12 mouse cellular contexts compared by ENCODE assay signal in the genomic region with DNA sequence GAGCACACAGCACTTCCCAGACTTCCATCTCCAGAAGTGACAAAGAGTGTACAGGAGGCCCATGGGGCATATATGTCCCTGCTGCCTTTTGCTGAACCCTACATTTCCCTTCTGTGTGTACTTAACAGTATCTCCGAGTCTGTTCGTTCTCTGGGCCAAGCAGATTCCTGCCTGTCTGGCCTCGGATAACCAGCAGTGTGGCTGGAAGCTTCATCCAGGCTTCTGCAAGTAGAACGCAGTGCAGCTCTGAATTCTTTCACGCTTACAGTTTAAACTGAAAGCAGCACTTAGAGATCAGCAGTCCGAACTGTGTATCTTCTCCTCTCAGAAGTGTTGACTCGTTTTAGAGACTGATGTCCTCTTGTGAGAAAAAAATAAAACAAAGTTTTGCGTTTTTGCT. TPM values are rescaled to one million over a fixed set of nuclear protein-coding genes. Genes with fewer than 3 reads are reported as not detected.
DNase-seq lines count a peak whose midpoint lies in the region; ATAC-seq and TF ChIP-seq lines count a peak whose summit lies in the region.
"Had no signal": no experiment of that assay in that cellular context is flagged by ENCODE, and none has a peak within 500 bp of the region (broad histone marks: within the 10 kb centered on the region; RNA-seq: fewer than 3 reads in every experiment).

No protein-coding gene starts in this region.

- H3K4me1 ChIP-seq in heart, embryonic 15.5 days (replicated peaks), result no peaks in the 10 kb centered on the region; the same call in 1 of the 2 replicates
- no peaks in the 10 kb centered on the region for H3K4me1 ChIP-seq in lung, postnatal 0 days (ENCODE audit: insufficient read depth, low read depth, low read length)
- no peaks in the 10 kb centered on the region for H3K4me1 ChIP-seq in midbrain, embryonic 11.5 days (ENCODE audit: control insufficient read depth, insufficient read depth, low read length)
- H3K4me1 ChIP-seq: forebrain, embryonic 12.5 days had no signal

- 11% methylated on average over 8 of the region's 8 CpGs for WGBS in heart, embryonic 15.5 days
- 22% methylated on average over 8 of the region's 8 CpGs for WGBS in lung, postnatal 0 days
- 62% methylated on average over 8 of the region's 8 CpGs for WGBS in midbrain, embryonic 11.5 days

- TF ChIP-seq CTCF in lung, postnatal 0 days (IDR thresholded peaks at IDR 0.05), result no peak

- no peak for TF ChIP-seq EP300 in lung, postnatal 0 days (IDR thresholded peaks at IDR 0.05)

- H3K36me3 ChIP-seq in heart, embryonic 15.5 days, result no peaks in the 10 kb centered on the region
- H3K36me3 ChIP-seq in lung, postnatal 0 days (ENCODE audit: insufficient read depth, low read length), result no peaks in the 10 kb centered on the region
- H3K36me3 ChIP-seq in midbrain, embryonic 11.5 days (ENCODE audit: control insufficient read depth, insufficient read depth, low read length), result no peaks in the 10 kb centered on the region
- H3K36me3 ChIP-seq: forebrain, embryonic 12.5 days; midbrain, embryonic 12.5 days had no signal

- H3K9ac ChIP-seq in heart, embryonic 15.5 days, result 0 out of 2 replicates have a peak overlapping the region, but pooled peaks have one; percentile 6
- H3K9ac ChIP-seq in lung, postnatal 0 days (replicated peaks; ENCODE audit: low read depth), result no peak overlapping the region
- no peak overlapping the region for H3K9ac ChIP-seq in midbrain, embryonic 11.5 days (ENCODE audit: low read length)
- H3K9ac ChIP-seq: forebrain, embryonic 12.5 days; midbrain, embryonic 12.5 days had no signal

- H3K4me2 ChIP-seq in heart, embryonic 15.5 days, result peak overlapping the region; percentile 27
- H3K4me2 ChIP-seq in lung, postnatal 0 days (replicated peaks; ENCODE audit: low read depth, low read length), result no peak overlapping the region
- H3K4me2 ChIP-seq in midbrain, embryonic 11.5 days, result no peak overlapping the region
- H3K4me2 ChIP-seq: forebrain, embryonic 12.5 days; midbrain, embryonic 12.5 days had no signal

- H3K27me3 ChIP-seq in heart, embryonic 15.5 days, result no peaks in the 10 kb centered on the region
- no peaks in the 10 kb centered on the region for H3K27me3 ChIP-seq in lung, postnatal 0 days (replicated peaks; ENCODE audit: insufficient read depth, low read length)
- no peaks in the 10 kb centered on the region for H3K27me3 ChIP-seq in midbrain, embryonic 11.5 days (ENCODE audit: control insufficient read depth, insufficient read depth, low read length)
- H3K27me3 ChIP-seq: forebrain, embryonic 12.5 days; midbrain, embryonic 12.5 days; Patski had no signal

- ATAC-seq in heart, embryonic 15.5 days (replicated peaks; ENCODE audit: insufficient number of reproducible peaks, insufficient read depth, low FRiP score, low read depth), result 0 out of 2 replicates have a peak, but pooled peaks have one; percentile 14
- no peak for ATAC-seq in lung, postnatal 0 days
- ATAC-seq in megakaryocyte progenitor cell, adult 5-6 weeks (replicated peaks; ENCODE audit: poor library complexity), result no peak
- ATAC-seq in midbrain, embryonic 11.5 days (ENCODE audit: low FRiP score), result no peak
- ATAC-seq: Patski had no signal

- DNase-seq in gastrocnemius, adult 18-20 months (ENCODE audit: low spot score), result peak; percentile 9
- DNase-seq in gastrocnemius, postnatal 10 days, result no peak
- DNase-seq in heart, adult 11 months, result peak; percentile 90
- DNase-seq in lung, postnatal 0 days (ENCODE audit: low spot score), result peak; percentile 9
- no peak for DNase-seq in midbrain, embryonic 11.5 days (ENCODE audit: low spot score, missing footprints)
- no peak for DNase-seq in frontal cortex, postnatal 25 days (ENCODE audit: low spot score in 2 of 2)

- H3K27ac ChIP-seq in heart, embryonic 15.5 days, result peak overlapping the region; percentile 55
- no peak overlapping the region for H3K27ac ChIP-seq in lung, postnatal 0 days (ENCODE audit: low read length)
- no peak overlapping the region for H3K27ac ChIP-seq in midbrain, embryonic 11.5 days (ENCODE audit: low read depth, low read length)
- H3K27ac ChIP-seq: forebrain, embryonic 12.5 days; midbrain, embryonic 12.5 days had no signal

- H3K4me3 ChIP-seq in heart, embryonic 15.5 days, result no peak overlapping the region
- H3K4me3 ChIP-seq in lung, postnatal 0 days (ENCODE audit: low read depth, low read length), result no peak overlapping the region
- H3K4me3 ChIP-seq in midbrain, embryonic 11.5 days (ENCODE audit: low read depth, low read length), result no peak overlapping the region
- H3K4me3 ChIP-seq: forebrain, embryonic 12.5 days; midbrain, embryonic 12.5 days had no signal

- no peaks in the 10 kb centered on the region for H3K9me3 ChIP-seq in heart, embryonic 15.5 days (replicated peaks)
- no peaks in the 10 kb centered on the region for H3K9me3 ChIP-seq in lung, postnatal 0 days (ENCODE audit: low read length)
- no peaks in the 10 kb centered on the region for H3K9me3 ChIP-seq in midbrain, embryonic 11.5 days (ENCODE audit: control insufficient read depth, low read length)
- H3K9me3 ChIP-seq: forebrain, embryonic 12.5 days; midbrain, embryonic 12.5 days had no signal

RNA-seq across cellular contexts. Expression of a gene that starts 7.7 kb away (rescaled TPM):
- under 1 TPM; 0.41 to 0.52 TPM for total RNA-seq in gastrocnemius, adult 18-20 months (2021)
- 1 to 10 TPM in 1 of 2 experiments, under 1 TPM in 1; 0.84 to 1.1 TPM for total RNA-seq in gastrocnemius, postnatal 10 days (2021)
- 4.8 and 7.2 TPM in 2 replicates for polyA plus RNA-seq in heart, embryonic 15.5 days (2015; fragmentation: Nextera tagmentation; extraction: Ambion mirVana)
- 4.3 and 6.4 TPM in 2 replicates for polyA plus RNA-seq in lung, postnatal 0 days (2015; fragmentation: Nextera tagmentation; extraction: Ambion mirVana)
- total RNA-seq in megakaryocyte progenitor cell, adult 5-6 weeks (2015), result 3.4 and 4.7 TPM in 2 replicates
- 3.2 and 5.2 TPM in 2 replicates for total RNA-seq in megakaryocyte progenitor cell, adult 5-6 weeks (2017)
- polyA plus RNA-seq in midbrain, embryonic 11.5 days (2014; fragmentation: Nextera tagmentation; extraction: Ambion mirVana), result 5.5 and 7.4 TPM in 2 replicates
- polyA plus RNA-seq: liver, adult 2 months had no signal

Comparison
In these comparisons a context has a peak if more than half of its experiments do, and no peak if none do; other contexts are left out.
1. DNase-seq: peak in gastrocnemius, adult 18-20 months (single experiment), heart, adult 11 months (single experiment) and lung, postnatal 0 days (single experiment); none in gastrocnemius, postnatal 10 days (single experiment), midbrain, embryonic 11.5 days (single experiment) and frontal cortex, postnatal 25 days (0 of 2).